Mouse (Mus musculus) CH12.LX (cell line): Measurements from ENCODE around the gene Rims1.

Source experiments
- BHLHE40 ChIP-seq: IDR thresholded peaks from 2 replicates; pipeline ENCODE4 v1.6.1; 2011; ENCODE audit warnings: mild to moderate bottlenecking, low read depth, low read length, improper control_type of control experiment
- EP300 ChIP-seq: IDR thresholded peaks from 2 replicates; pipeline ENCODE4 v1.6.1; 2011; ENCODE audit warnings: low read length, improper control_type of control experiment
- IRF4 ChIP-seq: IDR thresholded peaks from 2 replicates; pipeline ENCODE4 v1.6.1; 2014; ENCODE audit warnings: low read depth, mild to moderate bottlenecking, inconsistent platforms, low read length, improper control_type of control experiment
- NRF1 ChIP-seq: IDR thresholded peaks from 2 replicates; pipeline ENCODE4 v1.6.1; 2014; ENCODE audit warnings: low read depth, mild to moderate bottlenecking, inconsistent platforms, low read length, improper control_type of control experiment, moderate library complexity
- POLR2A ChIP-seq: IDR thresholded peaks from 2 replicates; pipeline ENCODE4 v1.6.1; 2011; ENCODE audit warnings: low read depth, mild to moderate bottlenecking, improper control_type of control experiment, low read length
- TCF12 ChIP-seq: IDR thresholded peaks from 2 replicates; pipeline ENCODE4 v1.6.1; 2014; ENCODE audit warnings: low read depth, mild to moderate bottlenecking, inconsistent platforms, low read length, improper control_type of control experiment

- TF ChIP-seq EP300 (no peak), BHLHE40 (no peak), NRF1 (no peak), TCF12 (no peak), POLR2A (no peak), IRF4 (no peak)
Measured at GRCm38 (mm10) chr1:22258356-22258755, 547.4 kb downstream of the Rims1 start.
